9 mouse cellular contexts compared by ENCODE assay signal in the genomic region with DNA sequence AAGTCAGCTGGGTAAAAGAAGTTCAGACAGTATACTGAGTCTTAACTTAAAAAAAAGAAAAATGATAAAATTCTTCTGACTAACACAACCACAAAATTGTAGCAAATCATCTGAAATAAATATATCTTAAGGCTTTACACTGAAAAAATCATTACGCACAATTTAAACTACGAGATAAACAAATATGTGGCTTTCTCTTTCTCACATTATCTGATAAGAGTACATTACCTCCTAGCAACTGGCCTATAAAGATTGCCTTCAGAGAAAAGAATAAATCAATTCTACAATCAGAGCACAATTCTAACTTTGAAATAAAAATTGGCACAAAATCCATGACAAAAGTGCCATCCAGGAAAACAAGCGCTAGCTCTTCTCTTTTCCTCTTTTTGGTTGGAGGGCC. TPM values are rescaled to one million over a fixed set of nuclear protein-coding genes. Genes with fewer than 3 reads are reported as not detected.
DNase-seq lines count a peak whose midpoint lies in the region; ATAC-seq and TF ChIP-seq lines count a peak whose summit lies in the region.
"Had no signal": no experiment of that assay in that cellular context is flagged by ENCODE, and none has a peak within 500 bp of the region (broad histone marks: within the 10 kb centered on the region; RNA-seq: fewer than 3 reads in every experiment).

No protein-coding gene starts in this region.

- peak overlapping the region; percentile 88 for H3K4me3 ChIP-seq in heart, postnatal 0 days (ENCODE audit: low read depth, low read length)
- H3K4me3 ChIP-seq in embryonic facial prominence, embryonic 13.5 days, result peak overlapping the region; percentile 89
- peak overlapping the region; percentile 95 for H3K4me3 ChIP-seq in intestine, embryonic 15.5 days (replicated peaks)
- H3K4me3 ChIP-seq in midbrain, embryonic 16.5 days (ENCODE audit: low read depth, low read length), result peak overlapping the region; percentile 96

- no peak overlapping the region; the same call in 1 of the 2 replicates for H3K27ac ChIP-seq in heart, postnatal 0 days (ENCODE audit: low read depth)
- H3K27ac ChIP-seq in embryonic facial prominence, embryonic 13.5 days, result no peak overlapping the region
- H3K27ac ChIP-seq in intestine, embryonic 15.5 days, result no peak overlapping the region
- H3K27ac ChIP-seq in midbrain, embryonic 16.5 days (ENCODE audit: low read length), result no peak overlapping the region

- H3K36me3 ChIP-seq in heart, postnatal 0 days (replicated peaks; ENCODE audit: control insufficient read depth, insufficient read depth, low read length), result no peaks in the 10 kb centered on the region
- 0 out of 2 replicates have a peak, but pooled peaks cover 2% of the 10 kb centered on the region for H3K36me3 ChIP-seq in embryonic facial prominence, embryonic 13.5 days
- H3K36me3 ChIP-seq in intestine, embryonic 15.5 days, result no peaks in the 10 kb centered on the region
- H3K36me3 ChIP-seq in midbrain, embryonic 16.5 days (ENCODE audit: control insufficient read depth, insufficient read depth, low read length), result no peaks in the 10 kb centered on the region
- H3K36me3 ChIP-seq: G1E had no signal

- H3K4me2 ChIP-seq in heart, postnatal 0 days (ENCODE audit: low read depth, low read length), result peak overlapping the region; percentile 68
- peak overlapping the region; percentile 66 for H3K4me2 ChIP-seq in embryonic facial prominence, embryonic 13.5 days
- peak overlapping the region; percentile 62 for H3K4me2 ChIP-seq in intestine, embryonic 15.5 days (replicated peaks)
- H3K4me2 ChIP-seq in midbrain, embryonic 16.5 days (ENCODE audit: low read length), result peak overlapping the region; percentile 51

- ATAC-seq in heart, postnatal 0 days (ENCODE audit: insufficient read depth, low read depth), result no peak
- ATAC-seq in embryonic facial prominence, embryonic 13.5 days (ENCODE audit: insufficient number of reproducible peaks, insufficient read depth, low FRiP score, low TSS enrichment, low read depth), result no peak
- no peak for ATAC-seq in intestine, embryonic 15.5 days
- ATAC-seq in midbrain, embryonic 16.5 days, result no peak

- H3K9ac ChIP-seq in heart, postnatal 0 days (replicated peaks; ENCODE audit: low read depth, low read length), result peak overlapping the region; percentile 89
- peak overlapping the region; percentile 92 for H3K9ac ChIP-seq in embryonic facial prominence, embryonic 13.5 days
- peak overlapping the region; percentile 94; the same call in 1 of the 2 replicates for H3K9ac ChIP-seq in intestine, embryonic 15.5 days
- H3K9ac ChIP-seq in midbrain, embryonic 16.5 days (ENCODE audit: low read depth, low read length), result peak overlapping the region; percentile 96; the same call in 1 of the 2 replicates

- peaks cover 4% of the 10 kb centered on the region; the same call in 1 of the 2 replicates for H3K4me1 ChIP-seq in heart, postnatal 0 days (ENCODE audit: control insufficient read depth, insufficient read depth)
- peaks cover 14% of the 10 kb centered on the region; the same call in 1 of the 2 replicates for H3K4me1 ChIP-seq in embryonic facial prominence, embryonic 13.5 days
- 0 out of 2 replicates have a peak, but pooled peaks cover 4% of the 10 kb centered on the region for H3K4me1 ChIP-seq in intestine, embryonic 15.5 days (replicated peaks)
- peaks cover 19% of the 10 kb centered on the region for H3K4me1 ChIP-seq in midbrain, embryonic 16.5 days (ENCODE audit: control insufficient read depth, insufficient read depth, low read length)

- TF ChIP-seq EP300 in heart, postnatal 0 days (IDR thresholded peaks at IDR 0.05; ENCODE audit: low read depth), result no peak

- no peaks in the 10 kb centered on the region for H3K9me3 ChIP-seq in heart, postnatal 0 days (replicated peaks; ENCODE audit: control insufficient read depth, low read length)
- no peaks in the 10 kb centered on the region for H3K9me3 ChIP-seq in embryonic facial prominence, embryonic 13.5 days
- H3K9me3 ChIP-seq in intestine, embryonic 15.5 days, result no peaks in the 10 kb centered on the region
- H3K9me3 ChIP-seq in midbrain, embryonic 16.5 days (replicated peaks; ENCODE audit: control insufficient read depth, low read length, poor library complexity, severe bottlenecking), result no peaks in the 10 kb centered on the region
- H3K9me3 ChIP-seq: G1E had no signal

- 66% methylated on average over 3 of the region's 3 CpGs for WGBS in heart, postnatal 0 days
- whole genome bisulfite sequencing in embryonic facial prominence, embryonic 13.5 days, result 76% methylated on average over 3 of the region's 3 CpGs
- 56% methylated on average over 3 of the region's 3 CpGs for WGBS in intestine, embryonic 15.5 days
- 80% methylated on average over 3 of the region's 3 CpGs for WGBS in midbrain, embryonic 16.5 days

- DNase-seq in heart, postnatal 0 days (ENCODE audit: low spot score), result no peak
- DNase-seq in heart, postnatal 4 days, result no peak
- DNase-seq in cerebellum, postnatal 25 days, result no peak
- no peak for DNase-seq in frontal cortex, postnatal 14 days (ENCODE audit: low spot score in 2 of 2)
- no peak for DNase-seq in urinary bladder, postnatal 36 days (ENCODE audit: low spot score in 2 of 2)

- H3K27me3 ChIP-seq in heart, postnatal 0 days (ENCODE audit: control insufficient read depth, insufficient read depth, low read length), result no peaks in the 10 kb centered on the region
- H3K27me3 ChIP-seq in embryonic facial prominence, embryonic 13.5 days, result no peaks in the 10 kb centered on the region
- H3K27me3 ChIP-seq in intestine, embryonic 15.5 days (replicated peaks), result no peaks in the 10 kb centered on the region
- H3K27me3 ChIP-seq in midbrain, embryonic 16.5 days (ENCODE audit: control insufficient read depth, insufficient read depth, low read depth, low read length), result no peaks in the 10 kb centered on the region

- TF ChIP-seq CTCF in heart, postnatal 0 days (IDR thresholded peaks at IDR 0.05; ENCODE audit: low read depth), result no peak

RNA-seq across cellular contexts. Expression of a gene that starts 1.9 kb away (rescaled TPM):
- total RNA-seq in heart, postnatal 0 days (2014; rRNA removed; ENCODE audit: low replicate concordance), result 14.9 and 21.1 TPM in 2 replicates
- 26.2 and 26.8 TPM in 2 replicates for polyA plus RNA-seq in heart, postnatal 0 days (2015; fragmentation: Nextera tagmentation; extraction: Ambion mirVana)
- total RNA-seq in heart, postnatal 4 days (2021), result 10 to 100 TPM; 26.9 to 28.9 TPM
- 55.9 and 60.8 TPM in 2 replicates for polyA plus RNA-seq in embryonic facial prominence, embryonic 13.5 days (2015; fragmentation: Nextera tagmentation; extraction: Ambion mirVana)
- 27.2 and 32.9 TPM in 2 replicates for polyA plus RNA-seq in intestine, embryonic 15.5 days (2015; fragmentation: Nextera tagmentation; extraction: Ambion mirVana)
- 56.1 and 61.3 TPM in 2 replicates for polyA plus RNA-seq in midbrain, embryonic 16.5 days (2015; fragmentation: Nextera tagmentation; extraction: Ambion mirVana)

RNA-seq across cellular contexts. Expression of a gene that starts 25.1 kb away (rescaled TPM):
- not detected in 2 replicates for total RNA-seq in heart, postnatal 0 days (2014; rRNA removed; ENCODE audit: low replicate concordance)
- 0.16 TPM in 1 of 2 replicates, not detected in the other for polyA plus RNA-seq in heart, postnatal 0 days (2015; fragmentation: Nextera tagmentation; extraction: Ambion mirVana)
- total RNA-seq in heart, postnatal 4 days (2021), result under 1 TPM in 1 of 2 experiments, not detected in 1; 0.23 TPM
- polyA plus RNA-seq in embryonic facial prominence, embryonic 13.5 days (2015; fragmentation: Nextera tagmentation; extraction: Ambion mirVana), result 0.21 and 0.28 TPM in 2 replicates
- polyA plus RNA-seq in intestine, embryonic 15.5 days (2015; fragmentation: Nextera tagmentation; extraction: Ambion mirVana), result 0.34 and 0.35 TPM in 2 replicates
- 0.19 TPM in 1 of 2 replicates, not detected in the other for polyA plus RNA-seq in midbrain, embryonic 16.5 days (2015; fragmentation: Nextera tagmentation; extraction: Ambion mirVana)
- total RNA-seq: G1E had no signal
- polyA plus RNA-seq: G1E had no signal
